Mouse (Mus musculus): ENCODE measurements at regions not wholly inside any gene's neighbourhood (a gene's known extent, or its start where the extent isn't known, plus 50 kb on each side); places are given as distances from the start of the nearest gene placed in this dataset.
A peak's percentile ranks its signal among the peaks of the same experiment; 100 is the strongest.

DNA sequence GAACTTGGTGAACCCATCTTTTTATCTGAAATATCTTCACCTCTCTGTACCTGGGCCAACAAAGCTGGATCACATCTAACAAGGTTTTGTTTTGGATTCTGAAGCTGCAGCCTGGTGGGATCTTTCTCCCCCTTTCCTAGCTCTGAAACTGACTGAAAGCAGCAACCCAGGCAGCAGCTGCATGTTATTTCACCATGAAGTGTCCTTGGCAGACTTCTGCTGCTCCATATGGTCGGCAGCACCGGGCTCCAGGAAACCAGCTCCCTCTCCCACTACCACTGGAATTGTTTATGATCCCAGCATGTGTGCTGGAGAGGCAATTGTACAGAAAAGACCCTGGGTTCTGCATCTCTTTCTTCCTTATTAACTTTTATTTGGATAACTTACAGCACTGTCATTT is 145.0 kb downstream of the Spata18 start:
- DNase-seq (ENCODE audit: low spot score): no peak

DNA sequence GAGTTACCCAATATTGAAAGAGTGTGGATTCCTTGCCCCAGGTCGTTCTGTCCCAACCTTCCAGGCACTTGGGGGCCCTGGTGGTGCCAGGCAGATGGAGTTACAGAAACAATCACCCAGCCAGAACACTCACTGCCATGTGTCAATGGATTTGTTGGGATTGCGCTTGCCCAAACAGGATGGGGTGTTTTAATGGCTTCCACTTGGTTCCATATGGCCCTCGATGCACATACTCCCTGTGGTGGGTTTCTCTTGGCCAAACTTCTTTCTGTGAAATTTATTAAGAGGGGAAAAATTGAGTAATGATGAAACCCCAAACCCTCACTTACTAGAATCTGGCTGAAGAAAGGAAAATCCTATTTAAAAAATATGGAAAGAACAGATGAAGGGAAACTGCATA is 146.8 kb downstream of the Spata18 start:
- no peak for DNase-seq (ENCODE audit: low spot score)

DNA sequence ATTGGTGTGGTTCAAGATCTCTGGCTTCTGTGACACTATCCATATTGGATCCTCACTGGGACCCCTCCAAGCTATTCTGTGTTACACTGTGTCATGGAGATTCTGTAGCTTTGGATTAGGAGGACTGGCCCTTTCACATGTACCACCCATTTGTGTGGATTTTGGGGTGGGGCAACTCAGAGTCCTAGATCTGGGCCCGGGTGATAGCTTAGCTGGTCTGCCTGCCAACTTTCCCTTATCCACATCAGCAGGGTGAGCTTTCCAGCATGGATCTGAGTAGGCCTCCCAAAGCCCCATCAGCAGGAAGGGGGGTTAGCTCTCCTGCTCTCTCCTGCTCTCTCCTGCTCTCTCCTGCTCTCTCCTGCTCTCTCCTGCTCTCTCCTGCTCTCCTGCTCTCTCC is 152.3 kb downstream of the Spata18 start:
- no peak for DNase-seq (ENCODE audit: low spot score)

DNA sequence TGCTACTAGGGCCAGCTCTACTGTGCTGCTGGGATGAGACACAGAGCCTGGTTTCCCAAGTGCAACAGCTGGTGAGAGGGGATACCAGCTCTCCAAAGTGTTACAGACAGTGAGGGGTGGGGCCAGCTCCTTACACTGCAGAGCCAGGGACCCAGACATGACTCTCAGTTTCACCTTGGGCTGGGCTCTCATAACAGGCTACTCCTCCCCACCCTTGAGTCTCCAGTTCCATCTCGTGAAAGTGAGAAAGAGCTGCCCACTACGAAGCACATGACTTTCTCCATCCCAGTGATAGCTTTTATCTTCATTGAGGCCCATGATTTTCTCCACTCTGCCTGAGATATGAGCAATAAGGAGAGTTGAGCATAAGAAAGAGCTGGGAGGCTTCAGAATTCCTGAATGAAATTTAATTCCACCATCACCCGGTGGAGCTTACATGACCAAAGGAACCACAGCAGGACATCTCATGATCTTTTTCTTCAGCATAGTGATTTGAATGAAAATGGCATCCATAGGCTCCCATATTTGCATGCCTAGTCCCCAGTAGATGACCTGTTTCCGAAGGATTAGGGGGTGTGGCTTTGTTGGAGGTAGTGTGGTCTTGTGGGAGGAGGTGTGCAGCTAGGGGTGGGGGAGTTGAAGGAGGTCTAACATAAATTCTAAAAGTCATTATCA is 153.5 kb downstream of the Spata18 start:
- DNase-seq (ENCODE audit: low spot score): no peak

DNA sequence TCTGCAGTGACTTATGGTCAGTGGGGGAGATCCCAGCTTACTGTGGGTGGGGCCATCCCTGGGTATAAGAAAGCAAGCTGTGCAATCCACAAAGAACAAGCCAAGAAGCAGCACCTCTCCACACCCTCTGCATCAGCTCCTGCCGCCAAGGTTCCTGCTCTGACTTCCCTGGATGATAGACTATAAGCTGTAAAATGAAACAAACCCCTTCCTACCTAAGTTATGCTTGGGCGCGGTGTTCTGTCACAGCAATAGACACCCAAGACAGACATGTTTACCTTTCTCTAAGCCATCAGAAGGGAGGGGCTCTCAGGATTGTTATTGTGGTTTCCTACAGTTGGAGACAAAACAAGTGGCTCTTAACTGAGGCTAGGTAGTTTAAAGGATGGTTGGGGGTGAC is 159.5 kb downstream of the Spata18 start:
- DNase-seq (ENCODE audit: low spot score): no peak

DNA sequence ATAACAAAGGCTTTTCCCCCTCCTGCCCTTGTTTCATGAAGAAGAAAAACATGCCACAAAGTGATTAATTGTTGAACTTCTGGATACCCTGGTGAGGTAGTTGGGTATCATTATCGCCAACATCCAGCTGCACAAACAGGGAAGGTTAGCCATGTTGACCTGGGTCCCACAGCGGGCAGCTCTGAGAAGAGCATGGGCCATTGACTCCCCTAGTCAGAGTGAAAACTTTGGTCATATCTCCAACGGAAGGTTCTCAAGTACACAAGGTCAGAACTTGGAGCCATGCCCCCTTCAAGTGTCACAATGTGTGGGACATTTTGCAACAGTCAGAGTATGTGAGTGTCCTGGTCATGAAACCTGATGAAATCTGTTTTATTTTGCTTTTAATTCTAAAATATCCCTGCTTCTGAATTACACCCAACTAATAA is 159.9 kb downstream of the Spata18 start:
- DNase-seq (ENCODE audit: low spot score): peak; percentile 21

DNA sequence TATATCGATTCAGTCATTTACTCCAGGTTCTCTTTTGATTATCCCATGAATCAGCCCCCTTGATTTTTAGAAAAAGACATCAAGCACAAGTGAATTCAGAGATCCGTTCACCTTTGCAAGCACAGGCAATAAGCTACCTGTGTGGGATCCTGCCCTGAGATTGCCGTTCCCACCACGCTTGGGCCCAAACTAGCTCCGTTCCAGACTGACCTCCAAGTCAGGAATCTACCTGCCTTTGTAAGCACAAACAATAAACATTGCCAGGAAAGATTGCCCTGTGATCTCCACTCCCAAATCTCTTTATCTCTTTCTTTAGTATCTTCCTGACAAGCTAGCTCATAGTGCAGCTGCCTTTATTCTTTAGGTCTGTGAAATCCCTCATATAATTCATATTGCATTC is 164.6 kb downstream of the Spata18 start:
- DNase-seq (ENCODE audit: low spot score): no peak

DNA sequence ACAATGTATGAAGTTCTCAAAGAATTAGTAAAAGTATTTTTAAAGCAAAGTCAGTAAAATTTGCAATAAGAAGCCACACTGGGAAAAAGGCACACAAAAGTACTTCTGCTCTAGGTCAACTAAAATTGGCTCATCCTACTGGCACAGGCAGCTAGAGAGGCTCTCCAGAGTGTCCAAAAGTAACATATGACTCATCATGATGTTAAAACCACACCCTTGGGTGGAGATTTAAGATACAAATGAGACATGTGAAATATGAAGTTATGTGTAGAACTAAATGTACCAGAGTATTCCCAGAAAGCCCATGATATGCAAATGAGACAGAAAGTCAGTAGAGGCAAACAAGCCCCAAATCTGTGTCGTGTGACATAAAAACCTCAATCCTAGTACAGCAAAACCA is 166.0 kb downstream of the Spata18 start:
- peak; percentile 78 for DNase-seq (ENCODE audit: low spot score)

DNA sequence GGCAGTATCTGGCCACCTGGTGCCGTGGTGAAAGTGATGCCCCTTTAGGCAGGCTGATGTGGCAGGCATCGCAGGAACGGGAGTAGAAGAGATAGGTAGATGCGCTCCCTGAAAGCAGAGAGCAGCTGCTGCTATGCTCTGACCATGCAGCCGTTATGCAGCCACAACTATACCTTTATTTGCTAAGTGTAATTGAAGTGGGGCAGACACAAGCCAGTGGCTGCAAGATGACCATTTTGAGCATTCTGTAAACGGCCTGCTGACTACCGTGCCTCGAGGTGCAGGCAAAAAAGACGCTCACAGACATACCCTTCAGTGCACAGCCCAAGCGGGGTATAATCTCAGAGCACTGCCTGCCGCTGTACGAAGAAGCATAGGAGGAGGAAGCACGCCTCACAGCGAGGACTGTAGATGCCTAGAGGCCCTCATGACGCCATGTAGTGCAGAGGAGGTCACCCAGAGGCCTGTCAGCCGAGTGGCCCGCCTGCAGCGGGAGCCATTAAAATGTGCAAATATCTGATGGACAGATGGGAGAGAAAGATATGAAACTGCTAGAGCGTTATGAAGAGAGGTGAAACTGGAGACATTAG is 170.9 kb downstream of the Spata18 start:
- no peak for DNase-seq (ENCODE audit: low spot score)

DNA sequence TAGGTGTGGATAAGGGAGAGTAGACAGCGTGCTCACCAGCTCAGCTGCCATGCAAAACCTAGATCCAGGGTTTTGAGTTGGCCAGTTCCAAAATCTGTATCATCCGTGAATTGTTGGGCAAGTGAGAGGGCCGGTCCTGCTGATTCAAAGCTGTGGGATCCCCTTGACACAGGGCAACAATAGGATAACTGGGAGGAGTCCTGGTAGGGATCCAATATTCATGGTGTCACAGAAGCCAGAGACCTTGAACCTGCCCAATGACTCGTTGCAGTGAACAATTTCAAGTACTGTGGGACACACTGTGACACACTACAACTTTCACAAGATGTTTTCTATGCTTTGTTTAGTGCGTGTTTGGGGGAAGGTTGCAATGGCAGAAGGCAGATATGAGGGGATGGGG is 172.2 kb downstream of the Spata18 start:
- no peak for DNase-seq (ENCODE audit: low spot score)

DNA sequence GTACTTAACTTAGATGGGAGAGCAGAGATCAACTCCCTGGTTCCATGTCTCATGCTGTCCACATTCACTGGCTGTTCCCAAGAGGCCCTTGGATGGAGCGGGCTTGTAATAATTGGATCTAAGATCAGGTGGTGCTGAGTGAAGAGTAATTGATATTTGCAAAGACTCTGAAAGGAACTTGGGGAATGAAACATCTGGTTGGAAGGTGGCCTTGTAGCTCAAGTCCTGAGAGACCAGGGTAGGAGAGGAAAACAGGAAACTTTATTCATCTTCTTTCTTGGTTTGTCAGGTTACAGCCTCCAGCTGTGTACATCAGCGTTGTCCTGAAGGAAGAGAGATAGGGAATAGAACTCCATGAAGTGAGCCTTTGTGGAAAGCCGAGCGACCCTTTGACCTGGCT is 175.8 kb downstream of the Spata18 start:
- DNase-seq (ENCODE audit: low spot score): no peak

DNA sequence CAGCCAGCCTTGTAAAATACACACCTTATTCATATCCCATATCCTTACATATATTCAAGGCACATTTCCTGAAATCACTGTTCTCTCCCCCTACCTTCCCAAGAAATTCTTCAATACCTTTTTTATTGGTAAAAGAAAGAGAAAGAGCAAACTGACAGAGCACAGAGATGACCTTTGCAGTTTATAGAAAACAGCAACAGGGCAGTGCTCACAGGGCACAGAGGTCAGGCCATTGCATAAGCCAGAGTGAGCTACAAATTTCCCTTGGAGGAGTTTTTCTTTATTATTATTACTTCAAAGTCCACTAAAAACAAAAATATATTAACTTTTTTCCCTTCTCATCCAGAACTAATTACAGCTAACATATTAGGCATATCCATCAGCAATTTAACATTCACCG is 182.5 kb downstream of the Spata18 start:
- DNase-seq (ENCODE audit: low spot score): peak; percentile 31

DNA sequence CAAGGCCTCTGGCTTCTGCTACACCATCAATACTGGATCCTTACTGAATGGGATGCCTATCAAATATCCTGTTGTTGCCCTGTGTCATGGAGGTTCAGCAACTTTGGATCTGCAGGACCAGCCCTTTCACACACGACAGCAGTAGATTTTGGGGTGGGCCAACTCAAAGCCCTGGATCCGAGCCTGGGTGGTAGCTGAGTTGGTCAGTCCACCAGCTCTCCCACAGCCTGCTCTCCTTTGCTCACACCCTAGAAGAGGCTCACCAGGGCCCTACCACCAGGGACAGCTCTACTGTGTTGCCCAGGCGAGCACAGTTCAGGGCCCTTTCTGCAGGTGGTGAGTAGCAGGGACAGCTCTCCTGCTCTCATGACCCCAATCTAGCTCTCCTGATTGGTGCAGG is 192.6 kb downstream of the Spata18 start:
- DNase-seq (ENCODE audit: low spot score): no peak

DNA sequence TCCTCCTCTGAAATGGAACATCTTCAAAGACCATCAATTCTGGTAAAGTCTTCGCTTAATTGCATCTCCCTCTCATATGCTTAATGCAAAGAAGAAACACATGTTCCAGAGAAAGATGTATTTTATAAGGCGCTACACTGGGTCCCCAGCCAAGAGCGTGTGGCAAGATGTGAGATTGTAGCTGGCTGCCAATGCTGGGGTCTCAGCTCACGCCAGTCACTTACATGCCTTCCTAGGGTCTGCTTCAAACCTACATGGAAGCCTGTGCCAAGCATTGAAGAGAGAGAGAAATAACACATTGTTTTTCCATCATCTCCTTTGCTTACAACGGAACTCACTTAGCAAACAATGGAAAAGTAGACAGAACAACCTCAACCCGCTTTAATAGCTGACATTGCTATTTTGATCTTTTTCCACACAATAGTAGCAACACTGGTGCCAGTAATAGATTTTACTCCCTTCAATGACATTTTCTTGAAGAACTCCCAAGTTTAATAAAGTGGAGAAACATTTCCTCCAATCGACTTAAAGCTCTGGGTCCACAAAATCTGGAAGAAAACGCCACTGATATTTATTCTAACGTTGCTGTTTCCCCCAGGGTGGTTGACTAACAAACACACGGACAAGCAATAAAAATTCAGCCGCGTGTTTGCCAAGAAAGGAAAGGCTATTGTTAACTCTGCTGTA is 195.1 kb downstream of the Spata18 start:
- DNase-seq (ENCODE audit: low spot score): peak; percentile 58

DNA sequence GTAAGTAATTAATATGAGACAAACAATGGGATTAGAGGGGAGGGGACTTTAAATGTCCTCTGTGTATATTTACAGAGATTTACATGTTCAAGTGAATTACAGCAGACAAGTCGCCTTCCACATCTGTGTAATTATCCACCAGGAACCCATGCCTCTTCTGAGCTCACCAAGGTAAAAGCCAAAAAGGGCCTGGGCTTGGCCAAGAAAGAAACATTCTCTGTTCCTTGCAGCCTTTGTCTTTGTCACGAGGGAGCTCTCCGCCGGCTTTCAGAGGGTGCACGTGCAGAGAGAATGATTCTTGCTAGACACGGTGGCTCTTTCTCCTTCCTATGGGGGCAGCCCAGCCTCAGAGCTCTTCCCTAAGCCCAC is 195.6 kb downstream of the Spata18 start:
- DNase-seq (ENCODE audit: low spot score): no peak

DNA sequence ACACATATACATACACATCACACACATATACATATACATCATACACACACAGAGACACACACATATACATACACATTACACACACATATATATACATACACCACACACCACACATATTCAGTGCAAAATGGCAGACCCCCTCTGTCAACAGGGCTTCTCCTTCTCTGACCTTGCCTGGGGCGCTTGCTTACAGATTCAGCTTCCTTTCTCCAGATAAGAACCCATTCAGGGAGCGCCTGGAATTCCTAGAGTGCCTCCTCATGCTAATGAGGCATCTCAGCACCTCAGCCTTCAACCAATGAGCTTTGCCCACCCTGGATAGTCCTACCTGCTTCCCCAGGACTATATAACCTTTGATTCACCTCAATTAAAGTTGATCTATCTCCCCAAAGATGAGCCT is 200.3 kb downstream of the Spata18 start:
- DNase-seq (ENCODE audit: low spot score): no peak

DNA sequence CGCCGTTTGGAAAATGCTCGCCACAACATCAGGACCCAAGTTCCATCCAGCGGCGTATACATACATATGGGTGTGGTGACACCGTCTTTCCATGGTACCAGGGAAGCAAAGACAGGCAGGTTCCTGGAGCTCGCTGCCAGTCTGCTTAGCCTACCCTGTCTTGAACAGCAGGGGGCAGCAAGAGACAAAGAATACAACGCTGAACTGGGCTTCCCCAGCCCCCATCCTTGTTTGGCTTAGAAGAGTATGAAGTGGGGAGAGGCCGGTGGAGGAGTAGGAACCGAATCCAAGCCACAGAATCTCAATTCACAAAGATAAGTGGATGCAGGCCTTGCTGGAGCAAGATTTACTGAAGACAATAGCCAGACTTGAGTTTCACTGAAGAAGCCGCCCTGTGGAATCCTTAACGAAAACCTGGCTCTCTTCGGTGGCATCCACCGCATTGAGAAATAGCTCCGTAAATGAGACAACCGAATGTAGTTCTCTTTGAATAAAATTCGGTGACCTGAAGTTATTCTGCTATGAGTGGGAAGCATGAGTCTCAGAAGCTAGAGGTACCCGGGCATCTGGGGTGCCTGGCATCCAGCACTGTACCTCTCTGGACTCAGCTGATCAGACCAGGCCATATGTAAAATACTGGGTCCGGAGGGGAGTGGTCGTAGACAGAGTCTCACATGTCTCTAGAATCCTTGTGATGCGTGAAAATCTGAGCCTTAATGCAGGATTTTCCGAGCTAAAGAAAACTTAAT is 203.0 kb downstream of the Spata18 start:
- DNase-seq (ENCODE audit: low spot score): peak; percentile 96

DNA sequence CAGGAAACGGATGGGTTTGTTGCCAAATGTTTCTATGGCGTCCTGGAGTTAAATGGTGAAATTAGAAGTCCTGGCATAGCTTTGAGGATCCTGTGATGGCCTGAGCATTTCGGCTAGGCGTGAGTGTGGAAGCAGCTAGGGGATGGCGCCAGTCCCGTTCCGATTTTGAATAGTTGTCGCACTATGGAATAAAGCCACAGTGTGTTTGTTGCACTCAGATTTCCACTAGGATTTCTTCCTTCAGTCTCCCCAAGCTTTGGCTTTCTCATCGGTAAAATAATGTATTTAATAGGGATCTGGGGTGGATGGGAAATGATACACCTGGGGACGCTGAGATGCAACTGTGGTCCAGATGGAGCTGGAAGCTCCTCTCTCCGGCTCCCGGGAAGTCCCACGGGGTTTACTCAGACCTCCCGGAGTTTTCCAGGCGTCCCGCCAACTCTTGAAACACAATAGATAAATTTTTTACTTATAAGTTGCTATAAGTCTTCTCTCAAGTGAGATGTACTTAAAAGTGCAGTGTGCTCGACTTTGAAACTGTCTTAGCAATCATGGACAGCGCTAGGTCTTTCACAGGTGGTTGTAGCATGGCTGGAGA is 203.7 kb downstream of the Spata18 start:
- DNase-seq (ENCODE audit: low spot score): peak; percentile 57

DNA sequence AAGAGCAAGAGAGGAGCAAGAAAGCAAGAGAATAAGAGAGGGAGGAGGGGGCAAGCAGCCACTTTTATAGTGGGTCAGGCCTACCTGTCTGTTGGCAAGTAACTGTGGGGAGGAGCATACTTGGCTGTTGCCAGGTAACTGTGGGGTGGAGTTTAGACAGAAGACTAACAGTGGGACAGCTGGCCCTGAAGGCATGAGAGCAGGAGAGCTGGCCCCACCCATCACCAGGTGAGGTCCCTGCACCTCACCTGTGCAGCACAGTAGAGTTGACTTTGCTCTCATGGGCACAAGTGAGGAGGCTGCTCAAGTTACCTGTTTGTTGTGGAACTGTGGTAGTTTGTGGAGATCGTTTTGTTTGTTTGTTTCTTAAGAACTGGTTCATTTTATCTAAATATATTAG is 208.1 kb downstream of the Spata18 start:
- DNase-seq (ENCODE audit: low spot score): no peak

DNA sequence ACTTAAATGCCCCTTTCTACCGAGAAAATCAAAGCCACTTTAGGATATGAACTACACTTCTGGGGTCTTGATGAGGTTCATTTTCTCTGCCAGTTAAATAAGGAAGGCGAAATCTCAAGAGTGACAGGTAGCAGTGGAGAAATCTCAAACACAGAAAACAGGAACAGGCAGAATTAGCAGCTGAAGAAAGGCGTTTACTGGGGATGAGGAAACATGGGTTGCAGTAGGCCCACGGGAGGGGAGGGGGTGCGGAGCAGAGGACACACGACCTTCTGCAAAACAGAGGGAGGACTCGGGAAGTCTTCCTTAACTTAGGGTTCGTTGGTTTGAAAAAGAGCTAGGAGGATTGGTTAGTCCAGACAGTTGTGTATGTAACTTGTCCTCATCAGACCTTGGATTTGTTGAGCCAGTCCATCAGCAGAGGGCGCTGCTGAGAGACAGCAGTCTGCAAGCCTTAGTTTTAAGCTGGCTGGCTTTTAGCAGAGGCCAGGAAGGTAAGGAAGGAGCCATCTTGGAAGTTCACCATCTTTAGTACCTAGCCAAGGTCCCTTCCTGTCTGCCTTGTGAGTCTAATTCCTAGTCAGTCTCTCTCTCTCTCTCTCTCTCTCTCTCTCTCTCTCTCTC is 204.0 kb downstream of the Usp46 start:
- peak; percentile 92 for DNase-seq (ENCODE audit: low spot score)

DNA sequence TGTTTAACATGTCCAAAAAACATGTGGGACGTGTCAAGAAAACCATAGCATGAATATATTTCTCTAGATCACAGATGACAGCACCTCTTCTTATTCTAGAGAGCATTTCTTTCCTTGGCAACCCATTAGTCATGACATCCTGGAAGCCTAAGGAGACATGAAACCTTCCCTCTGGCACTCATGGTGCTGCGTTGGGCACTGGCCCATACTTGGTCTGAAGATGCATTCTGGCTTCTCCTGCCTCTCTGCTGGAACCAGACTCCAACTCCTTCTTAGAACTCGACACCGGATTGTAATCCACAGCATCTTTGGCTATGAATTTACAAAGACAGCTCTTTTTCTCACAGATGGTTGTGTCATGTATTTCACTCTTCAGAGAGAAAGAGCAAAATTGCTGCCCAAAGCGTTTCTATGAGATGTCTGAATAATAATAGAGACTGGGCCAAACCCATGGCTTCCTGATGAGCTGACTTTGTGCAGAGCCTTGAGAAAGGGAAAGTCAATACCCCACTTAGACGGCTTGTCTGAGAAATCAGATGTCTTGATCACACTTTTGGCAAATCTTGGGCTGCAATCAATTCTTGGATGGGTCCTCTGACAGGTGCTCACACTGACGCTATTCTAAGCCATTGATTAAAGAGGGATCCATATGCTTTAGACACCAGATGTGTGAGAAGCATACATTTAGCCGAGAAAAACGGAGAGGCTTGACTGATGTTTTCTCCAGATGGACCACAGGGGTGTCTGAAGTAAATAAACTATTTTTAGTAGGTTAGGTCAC is 195.4 kb downstream of the Usp46 start:
- DNase-seq (ENCODE audit: low spot score): no peak

All from adipocyte (in vitro differentiated cells).